Mouse (Mus musculus) embryonic fibroblast, embryonic 13.5 days (primary cell): ENCODE results near the gene Tec.

Experiments
- CTCF ChIP-seq: IDR thresholded peaks from 2 replicates; pipeline ENCODE4 v1.5.1; 2011; ENCODE audit warnings: mild to moderate bottlenecking, control low read depth, low read length, moderate library complexity, borderline replicate concordance; ENCODE audit not compliant: insufficient read depth
- POLR2A ChIP-seq: IDR thresholded peaks from 2 replicates; pipeline ENCODE4 v1.6.1; 2011; ENCODE audit warnings: low read depth, mild to moderate bottlenecking, control low read depth, low read length, moderate library complexity

GRCm38 (mm10) chr5:72830988-72831610, 37.2 kb downstream of the Tec start:
- TF ChIP-seq CTCF (no peak), POLR2A (no peak)
